Mouse (Mus musculus) urinary bladder, postnatal 25 days (tissue): Measurements from ENCODE around the gene Bcr.
A peak's percentile ranks its signal among the peaks of the same experiment; 100 is the strongest.
"Not testable (repeated sequence)": the region's sequence is repeated elsewhere in the genome, so short reads cannot be mapped to it uniquely, and the experiment has no call there.

Experiments used
- DNase-seq: peaks from one replicate; pipeline ENCODE4 v3.0.0; 2022; ENCODE audit warnings: low spot score

Bcr gene

DNA sequence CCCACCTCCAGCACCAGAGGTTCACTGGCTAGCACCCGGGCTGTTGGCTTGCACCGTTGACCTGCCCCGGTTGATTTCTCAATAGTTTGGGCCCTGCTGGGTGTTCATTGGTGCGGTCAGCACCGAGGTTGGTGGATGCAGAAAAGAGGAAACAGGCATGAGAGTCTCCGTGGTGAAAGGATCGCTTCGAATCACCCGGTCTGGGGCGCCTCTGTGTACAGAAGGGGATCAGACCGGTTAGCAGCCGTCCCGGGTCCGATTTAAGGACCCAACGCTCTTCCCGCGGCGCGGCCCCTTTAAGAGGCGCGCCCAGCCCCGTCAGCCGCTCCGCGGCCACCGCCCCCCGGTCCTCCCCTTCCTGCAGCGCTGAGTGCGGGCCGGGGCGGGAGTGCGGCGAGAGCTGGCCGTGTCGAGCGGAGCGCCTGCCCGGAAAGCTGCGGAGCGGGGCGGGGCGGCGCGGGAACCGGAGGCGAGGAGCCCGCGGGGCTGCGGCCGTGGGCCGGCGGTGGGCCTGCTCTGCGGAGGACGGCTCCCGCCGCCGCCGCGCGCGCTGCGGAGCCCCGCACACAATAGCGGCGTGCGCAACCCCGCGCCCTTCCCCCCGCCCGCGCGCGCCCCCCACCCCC, at the start of gene Bcr:
Bcr (plus strand) TSS at position 376 of the 626 bp plus-strand sequence.
- DNase-seq, result peak; percentile 77

DNA sequence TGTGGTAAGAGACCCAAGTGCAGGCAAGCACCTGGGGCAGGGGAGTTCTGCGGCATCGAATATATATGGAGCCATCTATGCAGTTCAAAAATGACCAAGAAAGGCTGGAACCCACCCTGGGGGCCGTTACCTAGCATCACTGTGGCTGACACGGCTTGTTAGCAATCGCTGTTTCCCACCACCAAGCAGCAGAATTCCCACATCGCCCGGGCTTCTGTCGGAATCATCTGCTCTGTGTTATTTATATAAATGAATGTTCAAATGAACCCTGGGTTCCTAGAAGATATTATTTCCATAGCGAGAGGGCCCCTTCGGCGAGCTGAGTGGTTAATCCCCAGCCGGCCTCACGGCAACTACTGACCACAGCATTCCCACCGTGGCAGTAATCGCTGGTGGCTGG, 49.7 kb upstream of the Bcr start:
- no peak for DNase-seq

DNA sequence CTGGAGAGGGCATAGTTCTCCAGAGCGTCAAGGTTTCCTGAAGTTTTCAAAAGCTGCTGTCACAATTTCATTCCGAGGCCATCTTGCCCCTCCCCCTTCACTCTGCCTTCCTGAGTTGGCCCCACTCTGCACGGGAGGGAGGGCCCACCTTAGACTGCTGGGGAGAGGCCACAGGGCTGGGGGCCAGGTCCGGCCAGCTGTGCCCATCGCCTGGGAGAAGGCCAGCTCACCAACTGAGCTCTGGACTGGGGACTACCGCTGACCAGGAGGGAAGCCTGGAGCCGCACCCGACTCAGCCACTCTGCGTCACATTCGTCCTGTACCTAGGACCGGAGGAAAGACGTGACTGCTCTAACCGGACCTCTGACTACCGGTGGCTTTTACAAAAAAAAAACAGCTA, 44.9 kb upstream of the Bcr start:
- no peak for DNase-seq

DNA sequence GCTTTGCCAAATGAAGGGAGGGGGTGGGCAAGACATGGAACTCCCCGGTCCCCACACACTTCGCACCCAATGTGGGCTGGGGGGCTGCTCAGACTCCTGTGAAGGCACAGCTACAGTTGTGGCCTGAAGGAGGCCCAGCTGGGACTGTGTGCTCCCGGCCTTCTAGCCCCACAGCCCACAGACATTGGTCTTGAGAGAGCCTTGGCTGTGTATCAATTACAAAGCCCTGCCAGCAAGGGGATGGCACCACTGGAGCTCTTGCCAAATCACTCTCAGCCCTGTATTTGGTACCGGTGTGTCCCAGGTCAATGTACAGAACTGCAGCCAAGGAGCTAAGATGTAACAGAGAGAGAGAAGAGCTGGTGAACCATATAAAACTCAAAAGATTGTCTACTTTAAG, 43.9 kb upstream of the Bcr start:
- no peak for DNase-seq

DNA sequence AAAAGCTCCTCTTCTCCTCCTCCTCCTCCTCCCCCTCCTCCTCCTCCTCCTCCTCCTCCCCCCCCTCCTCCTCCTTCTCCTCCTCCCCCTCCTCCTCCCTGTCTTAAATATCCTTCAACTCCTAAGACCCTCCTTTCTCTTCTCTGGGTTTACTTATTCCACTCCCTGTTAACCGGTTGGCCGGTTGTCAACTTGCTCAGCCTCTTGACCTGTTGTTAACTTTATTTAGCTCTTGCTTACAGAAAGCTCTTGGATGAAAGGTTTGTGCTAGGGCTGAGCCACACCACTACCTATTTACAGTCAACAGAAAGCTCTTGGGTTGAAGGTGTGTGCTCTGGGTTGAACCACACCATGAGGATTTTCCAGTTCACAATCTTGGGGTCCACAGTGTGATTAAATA, 40.1 kb upstream of the Bcr start:
- no peak for DNase-seq

DNA sequence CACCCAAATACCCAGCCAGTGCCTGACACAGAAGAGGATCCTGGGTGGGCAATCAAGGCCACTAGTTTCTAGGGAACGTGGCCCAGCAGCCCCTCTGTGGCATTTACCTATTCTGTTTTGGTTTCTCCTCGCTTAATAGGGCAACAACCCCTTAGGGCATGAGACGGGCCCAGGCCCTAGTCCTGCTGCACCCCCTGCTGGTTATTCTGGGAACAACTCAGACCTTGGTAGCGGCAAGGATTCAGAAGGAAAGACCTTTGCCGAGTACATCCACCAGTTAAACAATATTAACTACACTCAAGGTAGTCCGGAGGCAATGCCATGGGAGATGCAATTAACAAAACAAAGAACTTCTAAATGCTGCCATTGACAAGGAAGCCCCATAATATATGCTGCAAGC, 39.3 kb upstream of the Bcr start:
- DNase-seq, result peak; percentile 74

DNA sequence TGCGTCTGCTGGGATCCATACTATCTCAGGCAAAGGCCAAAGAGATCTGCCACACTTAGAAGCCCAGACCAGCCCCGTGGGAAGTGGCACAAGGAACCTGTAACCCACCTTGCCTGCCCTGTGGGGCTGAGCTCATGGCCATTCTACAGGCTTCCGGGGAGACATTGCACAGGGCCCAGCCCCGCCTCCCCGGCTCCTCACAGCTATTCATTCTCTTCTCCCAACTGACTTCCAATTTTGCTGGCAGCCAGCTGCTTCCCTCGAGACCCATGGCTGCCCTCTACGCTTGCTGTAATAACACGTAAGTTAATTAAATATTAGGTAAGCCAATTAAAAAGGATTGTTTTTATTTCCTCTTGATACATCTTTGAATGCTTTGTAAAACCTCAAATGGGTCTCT, 33.9 kb upstream of the Bcr start:
- DNase-seq, result no peak

DNA sequence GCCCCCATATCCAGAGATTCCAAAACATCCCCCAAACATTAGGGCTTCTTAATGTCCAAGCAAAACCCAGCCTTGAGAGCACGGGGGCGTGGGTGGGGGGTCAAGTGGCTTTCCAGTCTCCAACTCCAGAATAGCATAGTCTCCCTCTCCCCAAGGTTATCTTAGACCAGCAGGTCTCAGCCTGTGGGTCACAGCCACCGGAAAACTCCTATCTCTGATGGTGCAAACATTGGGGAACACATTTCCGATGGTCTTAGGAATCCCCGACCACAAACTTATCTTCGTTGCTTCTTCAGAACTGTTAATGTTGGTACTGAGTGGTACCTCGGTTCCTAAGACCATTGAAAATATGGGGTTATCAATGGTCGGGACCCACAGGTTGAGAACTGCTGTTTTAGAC, 31.6 kb upstream of the Bcr start:
- no peak for DNase-seq

DNA sequence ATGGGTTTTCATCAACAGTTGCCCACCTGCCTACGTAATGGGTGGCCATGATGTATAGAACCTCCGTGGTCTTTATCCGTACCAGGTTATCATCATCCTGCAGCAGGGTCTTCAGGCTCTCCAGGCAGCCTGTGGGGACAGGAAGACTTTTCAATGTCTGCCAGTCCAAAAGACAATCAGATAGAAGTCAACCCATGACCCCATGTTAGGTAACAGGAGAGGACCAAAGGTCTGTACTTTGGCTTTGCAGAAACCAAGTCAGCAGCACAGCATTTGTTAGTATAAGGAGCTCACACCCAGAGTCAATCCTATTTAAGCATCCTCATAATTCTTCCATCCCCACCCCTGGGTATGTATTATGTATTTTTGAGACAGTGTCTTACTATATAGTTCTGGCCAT, 30.7 kb upstream of the Bcr start:
- no peak for DNase-seq

DNA sequence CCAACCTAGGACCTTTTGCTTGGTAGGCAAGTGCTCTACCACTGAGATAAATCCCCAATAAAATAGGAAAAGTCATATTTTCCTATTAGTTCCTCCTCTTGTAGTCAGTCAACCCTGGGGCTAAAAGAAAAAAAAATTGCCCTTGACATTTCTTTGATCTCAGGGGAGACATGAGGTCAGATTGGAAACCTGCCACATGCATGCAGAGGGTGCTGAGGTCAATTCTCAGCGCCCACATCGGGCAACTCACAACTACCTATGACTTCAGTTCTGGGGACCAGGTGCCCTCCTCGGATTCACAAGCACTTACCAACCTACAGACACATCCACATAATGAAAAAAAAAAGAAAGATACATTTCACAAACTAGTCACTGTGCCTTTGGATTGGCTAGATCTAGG, 30.2 kb upstream of the Bcr start:
- DNase-seq, result no peak

DNA sequence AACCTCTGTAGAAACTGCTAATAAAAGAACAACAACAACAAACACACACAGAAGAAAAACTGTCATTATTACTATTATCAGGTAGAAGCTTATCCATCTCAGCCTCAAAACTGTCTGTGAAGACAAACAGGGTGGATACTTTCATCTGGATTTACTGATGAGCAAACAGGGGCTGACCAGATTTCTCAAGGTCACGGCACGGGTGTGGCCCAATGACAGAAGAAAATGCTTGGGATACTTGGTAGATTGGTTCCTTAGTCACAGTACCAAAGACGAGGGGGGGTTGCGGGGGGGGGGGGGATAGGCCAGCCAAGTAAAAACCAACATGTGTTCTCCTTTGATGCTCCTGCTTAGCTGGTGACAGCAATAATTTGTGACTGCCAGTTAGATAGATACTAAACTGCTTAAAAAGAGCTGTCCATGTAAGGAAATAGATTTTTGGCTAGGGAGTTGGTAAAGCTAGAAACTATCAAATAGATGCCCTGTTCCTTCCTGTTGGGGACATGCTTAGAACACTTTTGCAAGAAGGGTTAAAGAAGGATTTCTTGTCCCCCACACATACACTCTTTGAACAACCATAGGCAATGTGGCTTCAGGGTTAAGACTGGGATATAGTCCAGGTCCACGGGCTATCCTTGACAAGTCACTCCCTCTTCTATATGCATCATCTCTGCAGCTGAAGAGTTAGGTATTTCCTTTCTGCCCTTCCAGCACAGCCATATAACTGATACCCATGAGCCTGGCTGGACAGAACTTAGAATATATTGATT, 28.9 kb upstream of the Bcr start:
- DNase-seq, result no peak

DNA sequence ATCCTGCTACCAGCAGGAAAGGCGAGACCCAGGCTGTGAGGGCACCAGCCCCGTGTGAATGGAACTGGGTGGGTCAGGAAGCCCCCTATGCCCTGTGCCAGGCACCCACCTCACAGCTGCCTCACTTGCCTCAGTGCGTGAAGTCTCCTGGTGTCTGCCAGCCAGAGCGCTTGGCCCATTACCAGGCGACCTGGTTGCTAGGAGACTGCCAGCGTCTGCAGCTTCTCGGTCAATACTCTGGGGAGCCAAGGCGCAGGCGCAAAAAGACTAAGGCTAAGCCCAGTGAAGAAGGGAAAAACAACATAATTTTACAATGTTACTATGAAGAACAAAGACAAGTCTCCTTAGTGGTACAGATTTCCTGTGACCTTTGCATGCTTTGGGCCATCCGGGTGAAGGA, 28.0 kb upstream of the Bcr start, which contains the start of gene Rsph14:
Rsph14 (minus strand) TSS at position 192 of the 400 bp plus-strand sequence.
- DNase-seq, result peak; percentile 41

DNA sequence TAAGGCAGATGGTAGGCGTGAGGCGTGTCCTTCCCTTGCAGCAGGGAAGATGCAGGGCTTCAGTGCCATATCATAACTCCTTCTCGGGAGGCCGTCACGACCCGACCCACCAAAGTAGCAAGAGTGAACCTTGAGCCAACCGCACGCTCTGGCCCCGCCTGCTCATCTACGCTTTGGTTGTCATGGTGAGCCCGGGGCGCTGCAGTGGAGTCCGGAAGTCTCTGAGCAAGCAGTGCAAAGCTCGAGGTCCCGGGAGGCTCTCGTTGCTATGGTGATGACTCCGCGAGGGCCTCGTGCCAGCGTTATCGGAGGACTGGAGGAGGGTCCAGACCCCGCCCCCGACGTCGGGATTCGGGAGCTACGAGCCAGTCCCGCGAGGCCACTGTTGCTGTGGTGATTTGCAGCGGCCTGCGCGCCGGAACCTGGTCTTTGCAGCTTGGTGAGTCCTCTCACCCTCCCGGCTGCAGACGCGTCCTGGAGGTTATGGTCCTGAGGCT, 23.5 kb upstream of the Bcr start, which contains the start of gene Rab36:
Rab36 (plus strand) TSS at position 176 of the 497 bp plus-strand sequence.
- DNase-seq, result peak; percentile 75

DNA sequence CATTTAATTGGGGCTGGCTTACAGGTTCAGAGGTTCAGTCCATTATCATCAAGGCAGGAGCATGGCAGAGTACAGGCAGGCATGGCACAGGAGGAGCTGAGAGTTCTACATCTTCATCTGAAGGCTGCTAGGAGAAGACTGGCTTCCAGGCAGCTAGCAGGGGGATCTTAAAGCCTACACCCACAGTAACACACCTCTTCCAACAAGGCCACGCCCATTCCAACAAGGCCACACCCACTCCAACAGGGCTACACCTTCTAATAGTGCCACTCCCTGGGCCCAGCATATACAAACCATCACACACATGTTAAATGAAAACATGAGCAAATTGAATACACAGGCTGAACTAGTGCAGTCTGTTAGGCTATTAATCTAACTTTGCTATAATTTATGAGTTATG, 18.3 kb upstream of the Bcr start:
- DNase-seq, result not testable (repeated sequence)

DNA sequence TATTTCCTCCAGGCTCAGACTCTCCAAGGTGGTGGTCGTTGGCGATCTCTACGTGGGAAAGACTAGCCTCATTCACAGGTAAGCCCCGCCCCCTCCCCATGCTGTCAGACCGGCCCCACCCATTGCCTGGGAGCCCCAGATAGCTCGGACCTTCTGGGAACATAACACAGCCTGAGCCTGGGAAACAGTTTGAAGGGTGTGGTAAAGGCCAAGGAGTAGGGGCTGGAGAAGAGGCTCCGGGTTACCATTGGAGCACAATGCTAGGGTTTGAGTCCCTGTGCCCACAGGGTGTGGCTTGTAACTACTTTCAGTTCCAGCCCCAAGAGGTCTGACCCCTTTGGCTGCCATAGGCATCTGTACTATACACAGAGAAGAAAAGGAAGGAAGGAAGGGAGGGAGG, 15.9 kb upstream of the Bcr start:
- no peak for DNase-seq

DNA sequence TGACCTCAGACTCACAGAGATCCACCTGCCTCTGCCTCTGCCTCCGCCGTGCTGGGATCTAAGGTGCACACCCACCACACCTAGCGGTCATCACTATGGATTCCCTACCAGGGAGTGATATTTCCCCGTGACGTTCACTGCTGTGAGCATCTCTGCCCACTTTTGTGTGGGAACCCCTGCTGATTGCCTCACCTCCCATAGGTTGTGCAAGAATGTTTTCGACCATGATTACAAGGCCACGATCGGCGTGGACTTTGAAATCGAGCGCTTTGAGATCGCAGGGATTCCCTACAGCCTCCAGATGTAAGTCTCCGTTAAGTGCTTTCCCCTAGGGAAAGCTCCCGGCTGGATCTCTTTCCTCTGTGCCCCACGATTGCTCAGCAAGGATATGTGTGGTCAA, 14.6 kb upstream of the Bcr start:
- no peak for DNase-seq

DNA sequence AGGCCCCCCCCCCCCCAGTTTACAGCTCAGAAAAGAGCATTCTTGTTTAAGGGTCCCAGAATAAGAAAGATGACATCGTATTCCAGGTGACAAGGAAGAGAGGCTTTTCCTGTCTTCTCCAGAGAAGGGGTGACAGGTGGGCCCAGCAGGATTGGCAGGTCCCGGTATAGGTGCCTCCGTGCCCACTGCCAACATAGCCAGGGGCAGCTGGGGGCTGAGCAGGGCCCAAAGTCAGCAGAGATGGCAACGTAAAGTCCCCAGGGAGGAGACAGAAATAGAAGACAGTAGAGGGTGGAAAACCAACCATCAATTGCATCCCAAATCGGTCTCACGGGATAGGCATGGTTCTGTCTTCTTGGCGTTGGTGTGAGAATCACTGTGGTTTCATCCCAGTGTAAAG, 11.7 kb upstream of the Bcr start:
- DNase-seq, result no peak

DNA sequence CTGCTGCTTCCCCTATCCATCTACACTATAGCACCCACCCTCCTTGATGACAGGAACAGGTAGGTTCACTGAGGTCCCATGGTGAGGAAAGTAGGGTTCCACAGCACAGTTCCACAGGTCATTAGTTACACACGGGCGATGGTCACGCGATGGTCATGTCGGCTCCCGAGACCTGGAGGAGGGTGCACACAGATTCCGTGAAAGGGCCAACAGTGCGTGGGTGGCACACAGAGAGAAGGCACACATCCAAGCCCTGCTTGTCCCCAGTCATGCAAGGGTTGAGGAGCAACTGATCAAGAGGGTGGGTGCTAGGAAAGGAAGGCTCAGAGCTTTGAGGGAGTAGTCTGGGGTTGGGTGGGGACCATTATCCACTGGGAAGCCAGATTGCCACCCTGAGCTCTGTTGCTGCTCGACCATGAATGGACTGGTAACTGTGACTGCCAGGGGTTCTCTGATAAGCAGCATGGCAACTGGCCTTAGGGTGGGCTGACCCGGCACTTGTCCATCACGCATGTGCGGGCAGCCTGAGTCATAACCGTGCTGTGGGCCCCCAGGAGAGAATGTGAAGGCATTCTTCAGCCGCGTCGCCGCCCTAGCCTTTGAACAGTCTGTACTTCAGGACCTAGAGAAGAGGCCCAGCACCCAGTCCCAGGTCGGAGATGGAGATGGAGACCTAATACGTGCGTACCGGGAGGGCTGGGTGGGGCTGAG, 8.9 kb upstream of the Bcr start:
- DNase-seq, result no peak

DNA sequence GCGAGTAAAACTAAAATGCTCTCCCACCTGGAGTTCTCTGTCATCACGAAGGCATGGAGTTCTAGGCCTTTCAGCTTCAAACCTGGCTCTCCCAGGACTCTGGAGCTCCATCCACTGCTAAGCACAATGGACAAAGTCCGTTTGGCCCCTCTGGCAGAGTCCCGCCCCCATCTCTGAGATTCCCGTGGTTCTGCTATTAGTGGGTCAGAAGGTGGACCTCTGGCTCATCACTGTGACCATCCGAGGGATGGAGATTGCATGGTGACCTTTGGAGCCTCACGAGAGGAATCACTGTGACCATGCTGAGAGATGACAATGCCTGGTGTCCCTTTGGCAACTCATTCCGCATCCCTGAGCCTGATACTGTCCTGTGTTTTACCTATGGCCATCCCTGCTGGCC, 7.5 kb upstream of the Bcr start:
- no peak for DNase-seq

DNA sequence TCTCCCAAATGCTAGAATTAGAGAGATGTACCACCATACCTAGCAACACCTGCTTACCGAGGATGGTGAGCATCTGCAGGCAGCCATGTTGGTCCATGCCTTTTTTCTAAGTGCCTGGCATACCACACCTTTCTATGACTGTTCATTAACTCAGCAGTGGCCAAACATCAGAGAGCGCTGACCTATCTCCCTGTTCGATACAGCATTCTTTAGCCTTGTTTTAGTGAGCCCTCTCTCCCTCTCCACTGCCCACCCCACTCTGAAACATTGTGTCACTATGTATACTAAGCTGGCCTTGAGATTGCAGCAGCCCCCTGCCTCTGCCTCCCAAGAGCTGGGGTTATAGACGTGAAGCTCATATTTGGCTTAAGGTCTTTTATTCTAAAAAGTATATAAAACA, 6.7 kb upstream of the Bcr start:
- no peak for DNase-seq

DNA sequence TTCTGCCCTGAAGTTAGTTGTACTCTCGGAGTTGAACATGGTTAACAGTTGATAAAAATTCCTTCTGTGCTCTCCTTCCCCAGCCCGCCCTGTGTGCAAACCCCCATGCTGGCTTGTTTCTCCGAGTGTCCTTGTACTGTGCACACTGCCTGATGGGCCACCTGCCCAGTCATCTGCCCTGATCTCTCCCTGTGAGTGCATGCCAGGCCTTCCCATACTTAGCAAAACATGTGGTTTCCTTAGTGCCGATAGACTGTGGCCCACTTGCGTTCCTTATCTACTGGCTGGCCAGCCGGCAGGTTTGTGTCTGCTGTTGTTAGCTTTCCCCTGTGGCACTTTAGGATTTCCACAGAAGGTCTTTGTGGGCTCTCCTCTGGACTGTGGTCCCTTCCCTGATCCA, 6.3 kb upstream of the Bcr start:
- DNase-seq, result no peak

DNA sequence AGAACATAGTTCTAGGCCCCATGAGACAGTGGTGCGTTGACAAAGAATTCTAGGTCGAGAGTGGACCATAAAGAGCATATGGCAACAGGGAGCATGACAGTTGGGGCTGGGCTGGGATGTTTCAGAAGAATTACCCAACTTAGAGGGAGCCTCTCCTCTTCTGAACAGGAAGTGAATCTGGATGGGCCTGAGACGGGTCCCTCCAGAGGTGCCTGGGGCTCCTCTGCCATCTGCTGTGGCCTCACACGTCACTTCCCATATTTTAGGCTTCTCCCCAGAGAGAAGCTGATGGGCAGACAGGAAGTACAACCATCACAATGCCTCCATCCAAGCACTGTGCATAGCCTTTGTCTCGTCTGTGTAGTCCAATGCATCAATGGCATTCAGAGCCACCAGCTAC, 4.7 kb upstream of the Bcr start:
- no peak for DNase-seq

DNA sequence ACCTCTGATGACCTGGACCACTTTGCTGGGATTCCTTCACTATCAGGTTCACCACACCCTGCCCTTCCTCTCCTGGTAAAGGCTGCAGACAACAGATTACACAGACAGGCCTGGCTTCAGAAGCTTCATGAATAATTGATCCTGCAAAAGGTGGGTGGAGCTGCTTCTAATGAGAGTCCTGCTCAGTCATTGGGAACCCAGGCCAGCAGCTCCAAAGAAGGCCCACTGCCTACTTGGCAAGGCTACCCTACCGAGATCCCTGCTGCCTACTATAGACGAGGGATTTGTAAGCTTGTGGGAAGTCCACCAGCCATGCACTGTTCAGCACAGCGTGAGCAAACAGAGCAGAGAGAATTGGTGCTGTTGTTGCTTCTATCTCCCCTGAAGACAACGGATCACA, 4.1 kb upstream of the Bcr start:
- no peak for DNase-seq
